Mouse (Mus musculus) gastrocnemius, postnatal 36 days (tissue): ENCODE measurements around the gene Chrm1. TPM values are rescaled to one million over a fixed set of nuclear protein-coding genes. Genes with fewer than 3 reads are reported as not detected.
A peak's percentile ranks its signal among the peaks of the same experiment; 100 is the strongest.

ENCODE experiments used
- DNase-seq, 2 experiments: peaks; one replicate each; pipeline ENCODE4 v3.0.0; 2022
- intact Hi-C: fragments of 180-260 bp; cut with DNase I; formaldehyde crosslinking; loops from one replicate; pipeline ENCODE4 v1.15.1; 2025
- total RNA-seq, 2 experiments: library from RNA; stranded (reverse); gene quantifications; 2 replicates each; pipeline ENCODE4 v1.2.3; 2021

The Chrm1 gene
- total RNA-seq, 2 experiments from 2014 or later = not detected

- intact Hi-C loops = loop anchor here (2.0 kb wide), 1 partner anchor 103 kb away; no protein-coding TSS in a partner anchor
Measured at GRCm38 (mm10) chr19:8681633-8682362, 18.2 kb downstream of the Chrm1 start.

DNA sequence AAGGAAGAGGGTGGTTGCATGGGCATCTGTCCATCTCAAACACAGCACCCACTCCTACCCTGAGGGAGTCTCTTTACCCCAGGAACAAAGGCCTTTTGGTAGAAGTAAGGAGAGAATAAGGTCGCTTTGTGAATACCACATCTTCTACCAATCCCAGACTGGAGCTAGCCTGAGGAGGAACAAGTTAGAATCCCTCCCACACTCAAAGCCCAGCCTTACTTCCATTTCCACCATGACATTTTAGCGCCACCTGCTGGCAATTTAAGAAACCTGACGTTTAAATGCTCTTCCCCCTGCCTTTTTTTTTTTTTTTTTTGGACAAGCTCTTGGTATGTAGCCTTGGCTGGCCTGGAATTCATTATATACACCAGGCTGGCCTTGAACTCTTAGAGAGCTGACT lies 19.4 kb downstream of the Chrm1 start:
- peak in 1 of 2 experiments; percentile 55 for DNase-seq
- intact Hi-C loops = loop anchor here (2.0 kb wide), 1 partner anchor 104 kb away; no protein-coding TSS in a partner anchor

More at GRCm38 (mm10) chr19:8681633-8682362, 18.2 kb downstream of the Chrm1 start:
- DNase-seq = no peak

DNA sequence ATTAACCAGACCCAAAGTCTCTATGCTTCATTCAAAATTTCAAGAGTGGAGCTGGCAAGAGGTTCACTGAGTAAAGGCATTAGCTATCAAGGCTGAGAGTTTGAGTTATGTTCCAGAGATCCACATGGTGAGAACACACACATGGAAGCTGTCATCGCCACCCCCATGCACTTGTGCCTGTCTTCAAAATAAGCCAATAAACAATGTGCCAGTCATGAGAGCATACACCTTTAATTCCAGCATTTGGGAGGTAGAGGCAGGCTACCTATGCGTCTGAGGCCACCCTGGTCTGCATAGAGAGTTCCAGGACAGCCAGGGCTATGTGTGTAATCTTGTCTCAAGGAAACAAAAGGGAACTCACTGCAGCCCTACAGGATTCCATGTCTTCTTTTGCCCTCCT lies 20.0 kb downstream of the Chrm1 start:
- DNase-seq = no peak
- intact Hi-C loops = loop anchor here (2.0 kb wide), 1 partner anchor 105 kb away; no protein-coding TSS in a partner anchor

DNA sequence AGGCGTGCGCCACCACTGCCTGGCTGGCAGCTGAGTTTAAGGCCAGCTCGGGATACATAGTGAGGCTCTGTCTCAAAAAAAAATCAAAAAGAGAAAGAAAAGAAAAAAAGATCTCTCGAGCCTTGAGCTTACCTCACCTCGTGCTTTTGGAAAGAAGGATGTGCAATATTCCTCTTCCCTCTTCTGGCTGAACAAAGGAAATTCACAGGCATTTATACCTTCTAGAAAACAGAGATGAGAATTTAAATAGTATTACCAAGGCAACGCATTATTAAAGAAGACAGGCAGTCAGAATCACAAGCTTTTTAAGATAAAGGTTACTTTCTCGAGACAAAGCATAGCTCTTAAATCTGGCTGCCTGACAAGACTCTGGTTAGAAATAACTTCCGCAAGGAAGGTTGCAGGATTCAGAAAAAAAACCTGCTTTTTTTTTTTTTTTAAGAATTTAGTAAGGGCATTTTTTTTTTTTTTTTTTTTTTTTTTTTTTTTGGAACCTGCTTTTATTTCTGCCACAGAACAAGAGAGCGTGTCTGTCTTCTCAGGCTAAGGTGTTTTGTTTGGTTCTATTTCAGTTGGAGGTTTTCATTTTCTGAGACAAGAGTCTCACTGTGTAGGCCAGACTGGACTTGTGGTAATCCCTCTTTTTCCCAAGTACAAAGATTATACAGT lies 28.4 kb downstream of the Chrm1 start:
- no peak for DNase-seq

GRCm38 (mm10) chr19:8692740-8693139 lies 29.2 kb downstream of the Chrm1 start:
- intact Hi-C loops = no loop called here
- no peak for DNase-seq

More for the DNA sequence above, 28.4 kb downstream of the Chrm1 start:
- intact Hi-C loops = no loop called here

DNA sequence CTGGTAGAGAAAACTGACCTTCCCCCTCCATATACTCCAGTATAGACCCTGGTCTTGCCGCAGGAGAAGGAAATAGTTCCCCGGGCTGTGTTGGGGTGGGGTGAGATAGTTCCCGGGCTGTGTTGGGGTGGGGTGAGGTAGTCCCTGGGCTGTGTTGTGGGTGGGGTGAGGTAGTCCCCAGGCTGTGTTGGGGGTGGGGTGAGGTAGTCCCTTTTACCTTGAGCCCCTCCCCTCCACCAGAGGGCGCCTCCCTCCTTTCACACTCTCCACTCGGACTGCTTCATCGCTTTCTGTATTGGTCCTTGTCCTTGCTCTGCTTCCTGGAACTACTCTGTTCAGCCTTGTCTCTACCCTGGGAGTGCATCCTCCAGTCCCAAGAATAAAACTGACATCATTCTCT lies 31.7 kb downstream of the Chrm1 start:
- no peak for DNase-seq
- intact Hi-C loops = no loop called here

DNA sequence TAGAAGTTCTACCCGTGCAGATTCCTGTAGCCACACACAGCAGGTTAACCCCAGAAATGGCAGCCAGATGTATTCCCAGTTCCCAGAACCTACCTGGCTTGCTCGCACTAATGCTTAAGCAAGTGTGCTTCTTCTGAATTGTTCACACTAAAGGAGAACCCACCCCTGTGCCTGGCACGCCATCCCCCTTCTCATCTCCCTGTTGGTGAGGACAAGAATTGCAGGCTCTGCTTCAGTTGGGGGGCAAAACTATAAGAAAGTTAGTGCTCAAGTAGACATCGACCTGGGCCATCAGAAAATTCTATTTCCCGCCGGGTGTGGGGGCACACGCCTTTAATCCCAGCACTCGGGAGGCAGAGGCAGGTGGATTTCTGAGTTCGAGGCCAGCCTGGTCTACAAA lies 36.1 kb downstream of the Chrm1 start:
- no peak for DNase-seq
- intact Hi-C loops = no loop called here

DNA sequence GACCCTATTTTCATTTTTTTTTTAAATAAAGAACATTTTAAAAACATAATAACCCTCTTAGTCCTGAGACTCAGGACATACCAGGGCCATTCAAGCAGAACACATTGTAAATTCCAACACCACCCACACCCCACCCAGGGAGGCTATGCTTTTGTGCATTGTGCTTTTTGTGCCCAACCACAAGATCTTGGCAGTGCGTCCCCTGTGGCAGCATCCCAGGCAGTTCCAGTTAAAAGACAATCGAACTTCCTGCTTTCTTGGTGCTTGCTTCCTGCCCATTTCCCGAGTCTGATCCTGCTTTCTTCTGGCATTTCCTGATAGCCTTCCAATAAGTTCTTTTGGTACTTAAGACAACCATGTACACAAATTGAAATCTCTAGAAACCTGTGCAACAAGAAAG lies 38.9 kb downstream of the Chrm1 start:
- DNase-seq = peak in 1 of 2 experiments; percentile 26
- intact Hi-C loops = no loop called here

GRCm38 (mm10) chr19:8703571-8703970 lies 40.0 kb downstream of the Chrm1 start:
- no peak for DNase-seq
- intact Hi-C loops = no loop called here

DNA sequence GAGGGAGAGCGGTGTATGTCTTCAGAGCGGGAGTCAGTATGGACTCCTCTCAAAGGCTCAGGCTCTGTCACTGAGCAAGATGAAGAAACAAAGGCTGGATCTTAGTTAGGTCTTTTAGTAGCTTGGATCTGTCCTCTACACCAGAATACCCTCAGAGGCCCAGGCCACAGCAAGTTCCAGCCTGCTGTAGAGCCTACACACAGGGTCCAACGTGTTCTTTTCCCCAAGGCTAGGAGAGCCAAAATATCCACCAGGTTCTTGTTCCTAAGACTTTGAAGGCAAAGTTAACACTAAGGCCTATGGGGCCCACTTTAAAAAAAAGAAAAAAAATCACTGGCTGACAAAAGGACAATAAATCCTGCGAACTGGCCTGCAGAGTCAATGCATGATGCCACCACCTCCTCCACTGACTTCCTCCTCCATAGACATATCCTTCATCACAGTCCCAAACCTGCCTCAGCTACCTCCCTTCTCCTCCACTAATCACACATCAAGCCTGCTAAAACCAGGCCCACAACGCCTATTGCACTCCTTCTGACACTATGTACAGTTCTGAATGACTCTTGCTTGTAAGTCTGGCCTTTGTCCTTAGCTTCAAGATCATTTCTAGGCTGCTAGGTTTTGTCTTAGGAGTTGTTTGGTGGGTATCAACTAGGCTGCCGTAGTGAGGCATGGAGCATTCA lies 41.6 kb downstream of the Chrm1 start:
- no peak for DNase-seq
- intact Hi-C loops = no loop called here

DNA sequence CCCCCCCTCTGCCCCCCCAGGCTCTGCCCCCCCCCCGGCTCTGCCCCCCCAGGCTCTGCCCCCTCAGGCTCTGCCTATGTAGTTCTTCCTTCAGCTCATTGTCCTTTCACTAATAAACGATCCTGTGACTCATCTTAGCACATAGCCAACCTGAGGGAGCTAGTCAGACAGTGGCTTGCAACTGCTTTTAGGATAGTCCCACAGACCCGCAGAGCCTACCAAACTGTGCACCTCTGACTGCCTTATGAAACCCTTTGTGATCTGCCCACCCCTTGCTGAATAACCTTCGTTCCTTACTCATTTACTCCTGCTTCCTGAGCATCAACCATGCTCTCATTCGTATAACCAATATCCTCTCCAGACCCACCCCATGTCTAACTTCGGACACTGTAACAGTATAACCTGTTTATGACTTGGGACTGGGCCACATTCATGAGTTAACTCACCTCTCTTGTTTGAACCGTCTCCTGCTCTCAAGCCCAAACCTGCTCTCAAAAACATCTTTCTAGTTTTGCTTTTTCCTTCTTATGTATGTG lies 42.6 kb downstream of the Chrm1 start:
- DNase-seq = no peak

GRCm38 (mm10) chr19:8706930-8707329 lies 43.3 kb downstream of the Chrm1 start:
- no peak for DNase-seq
- intact Hi-C loops = no loop called here

More for the DNA sequence above, 42.6 kb downstream of the Chrm1 start:
- intact Hi-C loops = no loop called here

GRCm38 (mm10) chr19:8708954-8709353 lies 45.4 kb downstream of the Chrm1 start:
- intact Hi-C loops = no loop called here
- DNase-seq = no peak

- no peak for DNase-seq
- intact Hi-C loops = loop anchor here (10.0 kb wide), 1 partner anchor 405 kb away; no protein-coding TSS in a partner anchor
Measured at GRCm38 (mm10) chr19:8710057-8710456, 46.5 kb downstream of the Chrm1 start.

GRCm38 (mm10) chr19:8711506-8711905 lies 47.9 kb downstream of the Chrm1 start:
- intact Hi-C loops = loop anchor here (10.0 kb wide), 1 partner anchor 403 kb away; no protein-coding TSS in a partner anchor
- DNase-seq = no peak

- no peak for DNase-seq
- intact Hi-C loops = loop anchor here (10.0 kb wide), 1 partner anchor 403 kb away; no protein-coding TSS in a partner anchor
Measured at GRCm38 (mm10) chr19:8711949-8712869, 48.6 kb downstream of the Chrm1 start.

- peak; percentile 52 to 54 for DNase-seq
- intact Hi-C loops = loop anchor here (10.0 kb wide), 1 partner anchor 402 kb away; no protein-coding TSS in a partner anchor
Measured at GRCm38 (mm10) chr19:8712870-8713305, 49.3 kb downstream of the Chrm1 start.

GRCm38 (mm10) chr19:8713306-8713996 lies 49.9 kb downstream of the Chrm1 start:
- DNase-seq = peak; percentile 90 to 91
- intact Hi-C loops = loop anchor here (10.0 kb wide), 1 partner anchor 401 kb away; no protein-coding TSS in a partner anchor
